Mouse (Mus musculus) intestine, embryonic 16.5 days (tissue): ENCODE data around the gene Mgat5b. TPM values are rescaled to one million over a fixed set of nuclear protein-coding genes. Genes with fewer than 3 reads are reported as not detected.
A peak's percentile ranks its signal among the peaks of the same experiment; 100 is the strongest.

ENCODE experiments used
- ATAC-seq: fragments of 200-750 bp; cut with Nextera tagmentation; 2 replicates; pipeline ENCODE4 v1.8.0; 2017; ENCODE audit warnings: moderate TSS enrichment, moderate library complexity
- H3K27ac ChIP-seq: fragments of 300-500 bp; sonication (generic); 2 replicates; pipeline ENCODE4 v1.5.1; 2014; ENCODE audit warnings: mild to moderate bottlenecking, low read length
- H3K27me3 ChIP-seq: fragments of 300-500 bp; sonication (generic); replicated peaks from 2 replicates; pipeline ENCODE4 v1.6.1; 2014; ENCODE audit warnings: low read length, control low read depth, mixed read lengths; ENCODE audit not compliant: control insufficient read depth, insufficient read depth
- H3K36me3 ChIP-seq: fragments of 300-500 bp; sonication (generic); 2 replicates; pipeline ENCODE4 v1.6.1; 2014; ENCODE audit warnings: low read length, control low read depth; ENCODE audit not compliant: control insufficient read depth, insufficient read depth
- H3K4me1 ChIP-seq: fragments of 300-500 bp; sonication (generic); 2 replicates; pipeline ENCODE4 v1.6.1; 2014; ENCODE audit warnings: low read length, control low read depth, mixed read lengths; ENCODE audit not compliant: control insufficient read depth, insufficient read depth
- H3K4me2 ChIP-seq: fragments of 300-500 bp; sonication (generic); 2 replicates; pipeline ENCODE4 v1.6.1; 2014; ENCODE audit warnings: low read depth, low read length, control low read depth
- H3K4me3 ChIP-seq: fragments of 300-500 bp; sonication (generic); 2 replicates; pipeline ENCODE4 v1.5.1; 2014; ENCODE audit warnings: mild to moderate bottlenecking, low read length
- H3K9ac ChIP-seq: fragments of 300-500 bp; sonication (generic); 2 replicates; pipeline ENCODE4 v1.6.1; 2014; ENCODE audit warnings: low read depth, low read length
- H3K9me3 ChIP-seq: fragments of 300-500 bp; sonication (generic); 2 replicates; pipeline ENCODE4 v1.6.1; 2016; ENCODE audit warnings: low read length, control low read depth; ENCODE audit not compliant: control insufficient read depth
- WGBS: fragments of 180-500 bp; shearing (Covaris S2); extraction: QIAGEN DNeasy Blood & Tissue Kit; methylation state at CpG from one replicate; pipeline ENCODE4 v1.1.7; 2014; 5-methylcytosine and 5-hydroxymethylcytosine counted together
- polyA plus RNA-seq: library from polyadenylated mRNA; unstranded; fragments of >200 nt; fragmentation: Nextera tagmentation; extraction: Ambion mirVana; gene quantifications from 2 replicates; pipeline ENCODE4 v1.2.1, GENCODE M21; 2015

Mgat5b gene
- polyA plus RNA-seq, 1 experiment from 2014 or later: 0.55 TPM

DNA sequence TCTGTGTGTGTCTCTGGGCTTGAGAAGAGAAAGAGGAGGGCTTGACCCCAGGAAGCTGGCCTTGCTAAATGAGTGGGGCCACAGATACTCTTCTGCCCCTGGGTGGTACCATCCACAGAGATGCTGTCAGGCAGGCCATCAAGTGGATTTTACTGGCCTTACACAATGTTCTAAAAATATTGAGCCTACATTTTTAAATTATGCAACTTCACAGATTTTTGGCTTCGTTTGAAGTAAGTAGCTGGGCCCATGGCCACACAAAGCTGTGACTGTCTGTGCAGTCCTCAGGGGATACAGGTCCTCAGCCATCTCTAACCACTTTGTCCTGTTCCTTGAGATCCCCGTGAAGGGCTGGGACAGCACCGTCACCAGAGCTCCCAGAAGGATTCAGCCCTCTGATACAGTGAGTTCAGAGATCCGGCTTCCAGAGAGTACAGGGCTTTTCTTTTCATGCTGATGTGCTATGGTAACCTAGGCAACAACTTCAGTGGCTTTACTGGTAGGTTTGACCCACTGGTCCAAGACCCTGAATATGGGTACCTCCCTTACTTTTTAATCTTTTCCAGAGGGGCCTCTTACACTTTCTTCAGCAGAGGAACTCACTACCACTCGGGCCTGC is 4.3 kb upstream of the Mgat5b start:
- Histone ChIP-seq H3K9ac (no peak overlapping the region), H3K36me3 (no peaks in the 10 kb centered on the region), H3K27ac (no peak overlapping the region), H3K4me1 (peaks cover 7% of the 10 kb centered on the region), H3K4me2 (no peak overlapping the region), H3K4me3 (no peak overlapping the region), H3K27me3 (peaks cover 29% of the 10 kb centered on the region), H3K9me3 (no peaks in the 10 kb centered on the region)
- ATAC-seq: no peak
- 71% methylated on average over 5 of the region's 5 CpGs for WGBS

DNA sequence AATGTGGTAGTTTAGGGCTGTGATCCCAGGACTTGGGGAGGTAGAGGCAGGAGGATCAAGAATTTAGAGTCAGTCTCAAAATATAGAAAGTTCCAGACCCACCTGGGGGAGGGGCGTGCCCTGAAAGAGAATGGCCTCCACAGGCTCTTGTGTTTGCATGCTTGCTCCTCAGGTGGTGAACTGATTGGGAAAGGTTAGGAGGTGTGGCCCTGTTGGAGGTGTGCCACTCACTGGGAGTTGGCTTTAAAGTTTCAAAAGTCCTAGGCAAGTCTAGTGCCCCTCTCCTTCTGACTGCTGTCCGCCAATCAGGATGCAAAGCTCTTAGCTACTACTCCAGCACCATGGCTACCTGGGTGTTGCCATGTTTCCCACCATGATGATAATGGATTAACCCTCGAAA is 3.4 kb upstream of the Mgat5b start:
- Histone ChIP-seq H3K9me3 (no peaks in the 10 kb centered on the region), H3K36me3 (no peaks in the 10 kb centered on the region), H3K27me3 (peaks cover 37% of the 10 kb centered on the region), H3K27ac (no peak overlapping the region), H3K4me3 (no peak overlapping the region), H3K4me1 (peaks cover 9% of the 10 kb centered on the region), H3K4me2 (no peak overlapping the region), H3K9ac (no peak overlapping the region)
- no peak for ATAC-seq
- WGBS: 81% methylated on average over 3 of the region's 3 CpGs

DNA sequence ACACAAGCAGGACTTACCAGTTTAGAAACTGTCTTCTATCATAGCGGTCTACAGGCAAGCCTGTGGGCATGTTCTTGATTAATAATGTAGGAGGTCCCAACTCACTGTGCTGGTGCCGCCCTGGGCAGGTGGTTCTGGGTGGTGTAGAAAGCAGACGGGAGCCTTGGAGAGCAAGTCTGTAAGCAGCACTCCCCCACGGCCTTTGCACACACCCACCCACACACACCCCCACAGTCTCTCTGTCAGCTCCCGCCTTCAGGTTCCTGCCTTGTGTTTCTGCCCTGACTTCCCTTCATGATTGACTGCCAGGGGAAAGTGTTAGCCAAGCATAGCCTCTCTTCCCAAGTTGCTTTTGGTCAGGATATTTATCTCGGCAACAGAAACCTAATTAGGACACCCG is 1.3 kb upstream of the Mgat5b start:
- H3K27me3 ChIP-seq: peaks cover 54% of the 10 kb centered on the region
- H3K4me1 ChIP-seq: peaks cover 9% of the 10 kb centered on the region
- no peaks in the 10 kb centered on the region for H3K36me3 ChIP-seq
- H3K9me3 ChIP-seq: no peaks in the 10 kb centered on the region
- ATAC-seq: no peak
- WGBS: 41% methylated on average over 7 of the region's 7 CpGs
- H3K4me2 ChIP-seq: no peak overlapping the region
- H3K9ac ChIP-seq: no peak overlapping the region
- H3K27ac ChIP-seq: no peak overlapping the region
- H3K4me3 ChIP-seq: no peak overlapping the region

DNA sequence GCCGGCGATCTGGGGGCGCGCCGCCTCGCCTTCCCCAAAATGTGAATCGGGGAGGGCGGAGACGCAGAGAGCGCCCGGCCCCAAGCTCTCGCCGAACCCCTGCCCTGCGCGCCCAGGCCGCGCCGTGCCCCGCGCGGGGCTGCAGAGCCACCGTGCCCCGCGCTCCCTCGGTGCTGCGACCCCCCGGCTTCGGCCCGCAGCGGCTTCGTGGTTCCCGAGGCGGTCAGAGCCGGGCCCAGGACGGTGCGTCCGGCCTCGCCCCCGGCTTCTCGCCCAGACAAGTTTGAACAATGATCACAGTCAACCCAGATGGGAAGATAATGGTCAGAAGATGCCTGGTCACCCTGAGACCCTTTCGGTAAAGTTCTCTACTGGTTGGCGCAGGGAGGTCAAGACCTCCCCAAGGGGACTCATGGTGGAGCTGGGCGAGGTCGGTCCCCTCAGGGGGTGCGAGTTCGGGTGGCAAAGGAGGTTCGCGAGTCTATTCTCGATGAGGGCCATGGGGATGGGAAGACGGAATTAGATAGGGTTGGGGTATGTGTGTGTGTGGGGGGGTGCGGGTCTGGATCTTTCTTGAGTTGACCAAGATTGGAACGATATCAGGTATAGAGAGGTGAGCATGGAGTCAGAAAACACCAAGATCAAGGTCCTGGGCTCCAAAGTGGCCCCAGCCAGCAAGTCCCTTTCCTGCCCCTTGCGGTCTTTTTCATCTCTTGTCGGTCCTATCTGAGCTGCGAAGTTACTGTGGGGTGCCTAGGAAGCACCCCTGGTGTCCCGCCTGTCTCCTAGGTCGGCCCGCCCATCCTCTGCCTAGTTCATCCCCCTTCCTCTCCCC is 740 bp downstream of the Mgat5b start:
- H3K27ac ChIP-seq: no peak overlapping the region
- peak overlapping the region; percentile 60 for H3K4me3 ChIP-seq
- WGBS: 2% methylated on average over 58 of the region's 58 CpGs
- peak overlapping the region; percentile 70 for H3K9ac ChIP-seq
- peaks cover 54% of the 10 kb centered on the region for H3K27me3 ChIP-seq
- peaks cover 9% of the 10 kb centered on the region for H3K4me1 ChIP-seq
- H3K9me3 ChIP-seq: no peaks in the 10 kb centered on the region
- ATAC-seq: no peak
- no peaks in the 10 kb centered on the region for H3K36me3 ChIP-seq
- H3K4me2 ChIP-seq: peak overlapping the region; percentile 99

- Histone ChIP-seq H3K4me2 (no peak overlapping the region), H3K27ac (no peak overlapping the region), H3K36me3 (no peaks in the 10 kb centered on the region), H3K27me3 (peaks cover 54% of the 10 kb centered on the region), H3K9ac (no peak overlapping the region), H3K9me3 (no peaks in the 10 kb centered on the region), H3K4me3 (no peak overlapping the region), H3K4me1 (peaks cover 9% of the 10 kb centered on the region)
- no peak; the same call in 1 of the 2 replicates for ATAC-seq
- WGBS: 4% methylated on average over 6 of the region's 6 CpGs
Measured at GRCm38 (mm10) chr11:116920746-116921145, 2.1 kb downstream of the Mgat5b start.

GRCm38 (mm10) chr11:116922058-116922457 is 3.4 kb downstream of the Mgat5b start:
- Histone ChIP-seq H3K36me3 (no peaks in the 10 kb centered on the region), H3K4me3 (no peak overlapping the region), H3K4me1 (peaks cover 9% of the 10 kb centered on the region), H3K9ac (no peak overlapping the region), H3K27me3 (peaks cover 47% of the 10 kb centered on the region), H3K9me3 (no peaks in the 10 kb centered on the region), H3K27ac (no peak overlapping the region), H3K4me2 (no peak overlapping the region)
- no peak for ATAC-seq
- 46% methylated on average over 7 of the region's 7 CpGs for WGBS

- H3K36me3 ChIP-seq: no peaks in the 10 kb centered on the region
- H3K27me3 ChIP-seq: no peaks in the 10 kb centered on the region
- H3K9me3 ChIP-seq: no peaks in the 10 kb centered on the region
- WGBS: 86% methylated on average over 6 of the region's 6 CpGs
- H3K4me1 ChIP-seq: no peaks in the 10 kb centered on the region
- H3K27ac ChIP-seq: no peak overlapping the region
- no peak overlapping the region for H3K9ac ChIP-seq
- no peak overlapping the region for H3K4me2 ChIP-seq
- no peak for ATAC-seq
- no peak overlapping the region for H3K4me3 ChIP-seq
Measured at GRCm38 (mm10) chr11:116928031-116928430, 9.4 kb downstream of the Mgat5b start.

- Histone ChIP-seq H3K36me3 (no peaks in the 10 kb centered on the region), H3K9me3 (no peaks in the 10 kb centered on the region), H3K4me3 (no peak overlapping the region), H3K27me3 (no peaks in the 10 kb centered on the region), H3K9ac (no peak overlapping the region), H3K4me2 (no peak overlapping the region), H3K4me1 (peaks cover 11% of the 10 kb centered on the region; the same call in 1 of the 2 replicates), H3K27ac (no peak overlapping the region)
- ATAC-seq: no peak
- WGBS: 70% methylated on average over 5 of the region's 5 CpGs
Measured at GRCm38 (mm10) chr11:116934862-116935261, 16.2 kb downstream of the Mgat5b start.

GRCm38 (mm10) chr11:116935354-116935753 is 16.7 kb downstream of the Mgat5b start:
- H3K27ac ChIP-seq: no peak overlapping the region; the same call in 1 of the 2 replicates

More at GRCm38 (mm10) chr11:116935354-116935753, 16.7 kb downstream of the Mgat5b start:
- Histone ChIP-seq H3K4me1 (peaks cover 11% of the 10 kb centered on the region; the same call in 1 of the 2 replicates), H3K4me3 (no peak overlapping the region), H3K9me3 (no peaks in the 10 kb centered on the region), H3K4me2 (no peak overlapping the region), H3K9ac (no peak overlapping the region), H3K36me3 (no peaks in the 10 kb centered on the region), H3K27me3 (no peaks in the 10 kb centered on the region)
- WGBS: 25% methylated on average over 9 of the region's 9 CpGs
- ATAC-seq: no peak
